Mouse (Mus musculus) kidney, postnatal 0 days (tissue): Measurements from ENCODE around the gene Shisa3. TPM values are rescaled to one million over a fixed set of nuclear protein-coding genes. Genes with fewer than 3 reads are reported as not detected.
A peak's percentile ranks its signal among the peaks of the same experiment; 100 is the strongest.

Source experiments
- ATAC-seq: fragments of 200-750 bp; cut with Nextera tagmentation; replicated peaks from 2 replicates; pipeline ENCODE4 v1.8.0; 2017; ENCODE audit warnings: low read depth, moderate number of reproducible peaks, moderate TSS enrichment, moderate library complexity; ENCODE audit not compliant: low FRiP score
- DNase-seq: peaks from one replicate; pipeline ENCODE4 v3.0.0-alpha.2; 2016; ENCODE audit warnings: low spot score
- H3K27ac ChIP-seq: fragments of 300-500 bp; sonication (generic); 2 replicates; pipeline ENCODE4 v1.5.1; 2014; ENCODE audit warnings: mild to moderate bottlenecking
- H3K27me3 ChIP-seq: fragments of 300-500 bp; sonication (generic); 2 replicates; pipeline ENCODE4 v1.6.1; 2014; ENCODE audit warnings: low read length, mixed read lengths; ENCODE audit not compliant: insufficient read depth
- H3K36me3 ChIP-seq: fragments of 300-500 bp; sonication (generic); 2 replicates; pipeline ENCODE4 v1.6.1; 2014; ENCODE audit warnings: low read length, mixed read lengths; ENCODE audit not compliant: insufficient read depth
- H3K4me1 ChIP-seq: fragments of 300-500 bp; sonication (generic); replicated peaks from 2 replicates; pipeline ENCODE4 v1.6.1; 2014; ENCODE audit warnings: antibody characterized with exemption, low read length, mixed read lengths; ENCODE audit not compliant: insufficient read depth
- H3K4me2 ChIP-seq: fragments of 300-500 bp; sonication (generic); 2 replicates; pipeline ENCODE4 v1.6.1; 2014; ENCODE audit warnings: mild to moderate bottlenecking, low read length, moderate library complexity, mixed read lengths
- H3K4me3 ChIP-seq: fragments of 300-500 bp; sonication (generic); replicated peaks from 2 replicates; pipeline ENCODE4 v1.5.1; 2014; ENCODE audit warnings: low read depth, low read length
- H3K9ac ChIP-seq: fragments of 300-500 bp; sonication (generic); 2 replicates; pipeline ENCODE4 v1.6.1; 2014; ENCODE audit warnings: low read depth, low read length
- H3K9me3 ChIP-seq: fragments of 300-500 bp; sonication (generic); replicated peaks from 2 replicates; pipeline ENCODE4 v1.6.1; 2016; ENCODE audit warnings: low read length, inconsistent platforms, mixed read lengths
- CTCF ChIP-seq: IDR thresholded peaks from 2 replicates; pipeline ENCODE4 v1.5.1; 2016; ENCODE audit warnings: antibody characterized with exemption, low read depth, mild to moderate bottlenecking, moderate library complexity
- WGBS: fragments of 180-500 bp; shearing (Covaris S2); extraction: QIAGEN DNeasy Blood & Tissue Kit; methylation state at CpG from one replicate; pipeline ENCODE4 v1.1.7; 2014; 5-methylcytosine and 5-hydroxymethylcytosine counted together
- polyA plus RNA-seq: library from polyadenylated mRNA; unstranded; fragments of >200 nt; fragmentation: Nextera tagmentation; extraction: Ambion mirVana; gene quantifications from 2 replicates; pipeline ENCODE4 v1.2.1, GENCODE M21; 2015

Shisa3 gene
- polyA plus RNA-seq, 1 experiment from 2014 or later: 43.5 TPM

- Histone ChIP-seq H3K36me3 (no peaks in the 10 kb centered on the region), H3K9me3 (no peaks in the 10 kb centered on the region), H3K4me1 (no peaks in the 10 kb centered on the region), H3K4me2 (no peak overlapping the region), H3K27ac (0 out of 2 replicates have a peak overlapping the region, but pooled peaks have one; percentile 57), H3K27me3 (no peaks in the 10 kb centered on the region), H3K4me3 (no peak overlapping the region), H3K9ac (no peak overlapping the region)
- ATAC-seq: no peak; the same call in 1 of the 2 replicates
- DNase-seq: peak; percentile 84
- peak; percentile 72 for TF ChIP-seq CTCF
- WGBS: 36% methylated on average over 6 of the region's 6 CpGs
Measured at GRCm38 (mm10) chr5:67579725-67580633, 27.7 kb upstream of the Shisa3 start.

GRCm38 (mm10) chr5:67595070-67595469 lies 12.6 kb upstream of the Shisa3 start:
- no peak overlapping the region for H3K9ac ChIP-seq
- H3K27me3 ChIP-seq: no peaks in the 10 kb centered on the region
- H3K4me1 ChIP-seq: no peaks in the 10 kb centered on the region
- no peak for TF ChIP-seq CTCF
- no peaks in the 10 kb centered on the region for H3K36me3 ChIP-seq
- DNase-seq (no peak), ATAC-seq (no peak)
- no peaks in the 10 kb centered on the region for H3K9me3 ChIP-seq
- H3K4me3 ChIP-seq: no peak overlapping the region
- WGBS: 60% methylated on average over 1 of the region's 1 CpGs
- no peak overlapping the region for H3K4me2 ChIP-seq
- H3K27ac ChIP-seq: no peak overlapping the region

- Histone ChIP-seq H3K27ac (no peak overlapping the region), H3K36me3 (no peaks in the 10 kb centered on the region), H3K9ac (no peak overlapping the region), H3K4me3 (no peak overlapping the region), H3K27me3 (no peaks in the 10 kb centered on the region), H3K4me2 (no peak overlapping the region), H3K9me3 (no peaks in the 10 kb centered on the region), H3K4me1 (0 out of 2 replicates have a peak, but pooled peaks cover 3% of the 10 kb centered on the region)
- WGBS: 40% methylated on average over 7 of the region's 7 CpGs
- no peak for DNase-seq
- ATAC-seq: no peak
- no peak for TF ChIP-seq CTCF
Measured at GRCm38 (mm10) chr5:67595629-67596028, 12.1 kb upstream of the Shisa3 start.

- no peaks in the 10 kb centered on the region for H3K9me3 ChIP-seq
- WGBS: 72% methylated on average over 9 of the region's 9 CpGs
- 0 out of 2 replicates have a peak, but pooled peaks cover 3% of the 10 kb centered on the region for H3K4me1 ChIP-seq
- DNase-seq (no peak), ATAC-seq (no peak)
- no peak overlapping the region for H3K27ac ChIP-seq
- no peaks in the 10 kb centered on the region for H3K36me3 ChIP-seq
- H3K27me3 ChIP-seq: no peaks in the 10 kb centered on the region
- no peak overlapping the region for H3K9ac ChIP-seq
- no peak for TF ChIP-seq CTCF
- H3K4me3 ChIP-seq: no peak overlapping the region
- no peak overlapping the region for H3K4me2 ChIP-seq
Measured at GRCm38 (mm10) chr5:67599935-67600334, 7.7 kb upstream of the Shisa3 start.

GRCm38 (mm10) chr5:67605951-67606350 lies 1.7 kb upstream of the Shisa3 start:
- H3K27me3 ChIP-seq: 0 out of 2 replicates have a peak, but pooled peaks cover 4% of the 10 kb centered on the region
- WGBS: 13% methylated on average over 5 of the region's 5 CpGs
- H3K9me3 ChIP-seq: no peaks in the 10 kb centered on the region
- H3K9ac ChIP-seq: no peak overlapping the region
- H3K4me3 ChIP-seq: no peak overlapping the region
- ATAC-seq (no peak), DNase-seq (peak; percentile 83)
- no peak for TF ChIP-seq CTCF
- no peak overlapping the region for H3K27ac ChIP-seq
- no peak overlapping the region; the same call in 1 of the 2 replicates for H3K4me2 ChIP-seq
- 0 out of 2 replicates have a peak, but pooled peaks cover 6% of the 10 kb centered on the region for H3K4me1 ChIP-seq
- H3K36me3 ChIP-seq: no peaks in the 10 kb centered on the region

- 0 out of 2 replicates have a peak, but pooled peaks cover 4% of the 10 kb centered on the region for H3K27me3 ChIP-seq
- ATAC-seq (no peak), DNase-seq (peak; percentile 49)
- peak overlapping the region; percentile 63 for H3K9ac ChIP-seq
- peak; percentile 44; the same call in 1 of the 2 replicates for TF ChIP-seq CTCF
- H3K9me3 ChIP-seq: no peaks in the 10 kb centered on the region
- WGBS: under 1% methylated on average over 65 of the region's 66 CpGs
- peak overlapping the region; percentile 85 for H3K27ac ChIP-seq
- H3K4me2 ChIP-seq: peak overlapping the region; percentile 91
- H3K4me1 ChIP-seq: 0 out of 2 replicates have a peak, but pooled peaks cover 6% of the 10 kb centered on the region
- no peaks in the 10 kb centered on the region for H3K36me3 ChIP-seq
- H3K4me3 ChIP-seq: peak overlapping the region; percentile 61
Measured at GRCm38 (mm10) chr5:67606916-67607803, 522 bp upstream of the Shisa3 start.
